Mouse (Mus musculus) left cerebral cortex, adult 18-20 months (tissue): Measurements from ENCODE around the gene Pde4dip. TPM values are rescaled to one million over a fixed set of nuclear protein-coding genes. Genes with fewer than 3 reads are reported as not detected.

Experiments
- DNase-seq, 2 experiments: peaks; one replicate each; pipeline ENCODE4 v3.0.0; 2021 to 2022; ENCODE audit warnings: low spot score in 2 of 2, mixed read lengths in 1 of 2
- total RNA-seq, 2 experiments: library from RNA; stranded (reverse); gene quantifications; 2 replicates each; pipeline ENCODE4 v1.2.3; 2021

The Pde4dip gene
- total RNA-seq, 2 experiments from 2014 or later: 207 to 211 TPM

GRCm38 (mm10) chr3:97900516-97901490 lies 12.3 kb upstream of the Pde4dip start, which contains the start of gene Sec22b:
Gene Sec22b, plus strand, starts transcription at chr3:97901190.
- peak; percentile 91 for DNase-seq

GRCm38 (mm10) chr3:97898381-97898780 lies 9.9 kb upstream of the Pde4dip start:
- no peak for DNase-seq

- peak in 1 of 2 experiments; percentile 19 for DNase-seq
Observed at GRCm38 (mm10) chr3:97894695-97895094, 6.2 kb upstream of the Pde4dip start.

- DNase-seq: no peak
Observed at GRCm38 (mm10) chr3:97890205-97890604, 1.7 kb upstream of the Pde4dip start.

GRCm38 (mm10) chr3:97887785-97888167 lies 731 bp downstream of the Pde4dip start:
- DNase-seq: no peak

GRCm38 (mm10) chr3:97881576-97881975 lies 6.9 kb downstream of the Pde4dip start:
- peak; percentile 20 to 57 for DNase-seq

- DNase-seq: peak; percentile 69 to 84
Observed at GRCm38 (mm10) chr3:97879222-97879621, 9.3 kb downstream of the Pde4dip start.

- DNase-seq: no peak
Observed at GRCm38 (mm10) chr3:97876259-97876658, 12.2 kb downstream of the Pde4dip start.

GRCm38 (mm10) chr3:97874777-97875176 lies 13.7 kb downstream of the Pde4dip start:
- no peak for DNase-seq

- no peak for DNase-seq
Observed at GRCm38 (mm10) chr3:97869730-97870129, 18.8 kb downstream of the Pde4dip start.

GRCm38 (mm10) chr3:97868733-97869132 lies 19.8 kb downstream of the Pde4dip start:
- no peak for DNase-seq

- peak; percentile 75 to 83 for DNase-seq
Observed at GRCm38 (mm10) chr3:97868024-97868689, 20.4 kb downstream of the Pde4dip start.

GRCm38 (mm10) chr3:97867221-97868023 lies 21.1 kb downstream of the Pde4dip start:
- peak; percentile 51 to 69 for DNase-seq

- DNase-seq: no peak
Observed at GRCm38 (mm10) chr3:97866696-97867095, 21.8 kb downstream of the Pde4dip start.

- DNase-seq: no peak
Observed at GRCm38 (mm10) chr3:97860820-97861451, 27.6 kb downstream of the Pde4dip start.

- peak; percentile 39 to 63 for DNase-seq
Observed at GRCm38 (mm10) chr3:97859400-97859799, 29.1 kb downstream of the Pde4dip start.

- DNase-seq: peak; percentile 51 to 53
Observed at GRCm38 (mm10) chr3:97854575-97855384, 33.7 kb downstream of the Pde4dip start.

GRCm38 (mm10) chr3:97851803-97852202 lies 36.7 kb downstream of the Pde4dip start:
- DNase-seq: no peak

- DNase-seq: no peak
Observed at GRCm38 (mm10) chr3:97847626-97848025, 40.9 kb downstream of the Pde4dip start.

- DNase-seq: peak in 1 of 2 experiments; percentile 36
Observed at GRCm38 (mm10) chr3:97846448-97846847, 42.1 kb downstream of the Pde4dip start.
